Mouse (Mus musculus): ENCODE measurements at regions not wholly inside any gene's neighbourhood (a gene's known extent, or its start where the extent isn't known, plus 50 kb on each side); places are given as distances from the start of the nearest gene placed in this dataset.

- no peak for DNase-seq (ENCODE audit: low spot score in 2 of 2)
Measured at GRCm38 (mm10) chr7:111136066-111136639, 53.3 kb upstream of the Eif4g2 start.

GRCm38 (mm10) chr7:111134496-111134895, 51.7 kb upstream of the Eif4g2 start:
- no peak for DNase-seq (ENCODE audit: low spot score in 2 of 2)
